Mouse (Mus musculus) hindbrain, embryonic 16.5 days (tissue): ENCODE data around the gene Lrrk2. TPM values are rescaled to one million over a fixed set of nuclear protein-coding genes. Genes with fewer than 3 reads are reported as not detected.
"Not testable (repeated sequence)": the region's sequence is repeated elsewhere in the genome, so short reads cannot be mapped to it uniquely, and the experiment has no call there.

Experiments
- ATAC-seq: fragments of 200-750 bp; cut with Nextera tagmentation; 2 replicates; pipeline ENCODE4 v1.8.0; 2017; ENCODE audit warnings: moderate TSS enrichment, moderate library complexity
- H3K27ac ChIP-seq: fragments of 300-500 bp; sonication (generic); 2 replicates; pipeline ENCODE4 v1.5.1; 2014; ENCODE audit warnings: low read depth, mild to moderate bottlenecking, control low read depth, low read length, moderate library complexity
- H3K27me3 ChIP-seq: fragments of 300-500 bp; sonication (generic); replicated peaks from 2 replicates; pipeline ENCODE4 v1.6.1; 2014; ENCODE audit warnings: low read length; ENCODE audit not compliant: control insufficient read depth, insufficient read depth
- H3K36me3 ChIP-seq: fragments of 300-500 bp; sonication (generic); 2 replicates; pipeline ENCODE4 v1.6.1; 2014; ENCODE audit warnings: mild to moderate bottlenecking, low read length, moderate library complexity, mixed read lengths; ENCODE audit not compliant: control insufficient read depth, insufficient read depth
- H3K4me1 ChIP-seq: fragments of 300-500 bp; sonication (generic); 2 replicates; pipeline ENCODE4 v1.6.1; 2014; ENCODE audit warnings: low read depth, low read length; ENCODE audit not compliant: control insufficient read depth, insufficient read depth
- H3K4me2 ChIP-seq: fragments of 300-500 bp; sonication (generic); 2 replicates; pipeline ENCODE4 v1.6.1; 2014; ENCODE audit warnings: mild to moderate bottlenecking, low read length, control low read depth, moderate library complexity
- H3K4me3 ChIP-seq: fragments of 300-500 bp; sonication (generic); 2 replicates; pipeline ENCODE4 v1.5.1; 2014; ENCODE audit warnings: mild to moderate bottlenecking, low read length, control low read depth, moderate library complexity
- H3K9ac ChIP-seq: fragments of 300-500 bp; sonication (generic); 2 replicates; pipeline ENCODE4 v1.6.1; 2014; ENCODE audit warnings: low read depth, mild to moderate bottlenecking, control low read depth, low read length, moderate library complexity
- H3K9me3 ChIP-seq: fragments of 300-500 bp; sonication (generic); 2 replicates; pipeline ENCODE4 v1.6.1; 2014; ENCODE audit warnings: mild to moderate bottlenecking, low read length, moderate library complexity; ENCODE audit not compliant: control insufficient read depth
- WGBS: fragments of 180-500 bp; shearing (Covaris S2); extraction: QIAGEN DNeasy Blood & Tissue Kit; methylation state at CpG from one replicate; pipeline ENCODE4 v1.1.7; 2014; 5-methylcytosine and 5-hydroxymethylcytosine counted together
- polyA plus RNA-seq: library from polyadenylated mRNA; unstranded; fragments of >200 nt; fragmentation: Nextera tagmentation; extraction: Ambion mirVana; gene quantifications from 2 replicates; pipeline ENCODE4 v1.2.1, GENCODE M21; 2015

The Lrrk2 gene
- polyA plus RNA-seq, 1 experiment from 2014 or later, result 2.4 TPM

GRCm38 (mm10) chr15:91754546-91754945, 81.6 kb downstream of the Lrrk2 start:
- 28% methylated on average over 3 of the region's 3 CpGs for WGBS
- H3K9ac ChIP-seq, result no peak overlapping the region
- no peaks in the 10 kb centered on the region for H3K36me3 ChIP-seq
- H3K4me3 ChIP-seq, result no peak overlapping the region
- H3K27ac ChIP-seq, result no peak overlapping the region
- H3K9me3 ChIP-seq, result no peaks in the 10 kb centered on the region
- H3K4me2 ChIP-seq, result peak overlapping the region; percentile 32
- ATAC-seq, result no peak
- no peaks in the 10 kb centered on the region for H3K27me3 ChIP-seq
- no peaks in the 10 kb centered on the region for H3K4me1 ChIP-seq

- Histone ChIP-seq H3K27ac (no peak overlapping the region), H3K4me1 (no peaks in the 10 kb centered on the region), H3K27me3 (no peaks in the 10 kb centered on the region), H3K9ac (no peak overlapping the region), H3K36me3 (no peaks in the 10 kb centered on the region), H3K9me3 (no peaks in the 10 kb centered on the region), H3K4me3 (no peak overlapping the region), H3K4me2 (no peak overlapping the region)
- ATAC-seq, result no peak
- 85% methylated on average over 16 of the region's 16 CpGs for WGBS
Measured at GRCm38 (mm10) chr15:91755756-91756155, 82.8 kb downstream of the Lrrk2 start.

- ATAC-seq, result no peak
- no peak overlapping the region for H3K4me3 ChIP-seq
- H3K27me3 ChIP-seq, result no peaks in the 10 kb centered on the region
- 38% methylated on average over 4 of the region's 4 CpGs for WGBS
- H3K4me2 ChIP-seq, result no peak overlapping the region
- no peak overlapping the region for H3K27ac ChIP-seq
- H3K4me1 ChIP-seq, result no peaks in the 10 kb centered on the region
- H3K9ac ChIP-seq, result no peak overlapping the region
- H3K9me3 ChIP-seq, result no peaks in the 10 kb centered on the region
- no peaks in the 10 kb centered on the region for H3K36me3 ChIP-seq
Measured at GRCm38 (mm10) chr15:91772041-91772440, 99.1 kb downstream of the Lrrk2 start.

- no peaks in the 10 kb centered on the region for H3K9me3 ChIP-seq
- no peak overlapping the region for H3K4me2 ChIP-seq
- H3K9ac ChIP-seq, result no peak overlapping the region
- 92% methylated on average over 9 of the region's 9 CpGs for WGBS
- H3K27me3 ChIP-seq, result no peaks in the 10 kb centered on the region
- H3K27ac ChIP-seq, result no peak overlapping the region
- no peak overlapping the region for H3K4me3 ChIP-seq
- ATAC-seq, result no peak
- no peaks in the 10 kb centered on the region for H3K36me3 ChIP-seq
- no peaks in the 10 kb centered on the region for H3K4me1 ChIP-seq
Measured at GRCm38 (mm10) chr15:91779166-91779565, 106.2 kb downstream of the Lrrk2 start.

- Histone ChIP-seq H3K9me3 (no peaks in the 10 kb centered on the region), H3K4me1 (no peaks in the 10 kb centered on the region), H3K27ac (no peak overlapping the region), H3K4me2 (no peak overlapping the region), H3K27me3 (no peaks in the 10 kb centered on the region), H3K9ac (no peak overlapping the region), H3K36me3 (no peaks in the 10 kb centered on the region), H3K4me3 (no peak overlapping the region)
- no peak for ATAC-seq
- 29% methylated on average over 6 of the region's 6 CpGs for WGBS
Measured at GRCm38 (mm10) chr15:91781172-91781571, 108.2 kb downstream of the Lrrk2 start.

GRCm38 (mm10) chr15:91788338-91788737, 115.4 kb downstream of the Lrrk2 start:
- H3K9ac ChIP-seq, result no peak overlapping the region
- no peak overlapping the region for H3K27ac ChIP-seq
- H3K4me2 ChIP-seq, result no peak overlapping the region
- no peaks in the 10 kb centered on the region for H3K36me3 ChIP-seq
- H3K27me3 ChIP-seq, result no peaks in the 10 kb centered on the region
- 97% methylated on average over 11 of the region's 11 CpGs for WGBS
- ATAC-seq, result no peak
- no peak overlapping the region for H3K4me3 ChIP-seq
- no peaks in the 10 kb centered on the region for H3K9me3 ChIP-seq
- no peaks in the 10 kb centered on the region for H3K4me1 ChIP-seq

GRCm38 (mm10) chr15:91806463-91806862, 133.5 kb downstream of the Lrrk2 start:
- Histone ChIP-seq H3K9me3 (no peaks in the 10 kb centered on the region), H3K9ac (no peak overlapping the region), H3K4me2 (no peak overlapping the region), H3K4me1 (no peaks in the 10 kb centered on the region), H3K36me3 (no peaks in the 10 kb centered on the region), H3K27me3 (no peaks in the 10 kb centered on the region), H3K4me3 (no peak overlapping the region), H3K27ac (no peak overlapping the region)
- ATAC-seq, result no peak
- 76% methylated on average over 4 of the region's 4 CpGs for WGBS

- Histone ChIP-seq H3K27me3 (no peaks in the 10 kb centered on the region), H3K9me3 (no peaks in the 10 kb centered on the region), H3K4me1 (no peaks in the 10 kb centered on the region), H3K4me2 (no peak overlapping the region), H3K27ac (no peak overlapping the region), H3K9ac (no peak overlapping the region), H3K36me3 (no peaks in the 10 kb centered on the region), H3K4me3 (no peak overlapping the region)
- ATAC-seq, result no peak
- WGBS, result 70% methylated on average over 6 of the region's 6 CpGs
Measured at GRCm38 (mm10) chr15:91835319-91835718, 162.3 kb downstream of the Lrrk2 start.

- no peaks in the 10 kb centered on the region for H3K27me3 ChIP-seq
- no peaks in the 10 kb centered on the region for H3K4me1 ChIP-seq
- WGBS, result 89% methylated on average over 7 of the region's 7 CpGs
- no peak within 1 kb of the TSS for H3K9ac ChIP-seq
- H3K4me2 ChIP-seq, result no peak within 1 kb of the TSS
- H3K9me3 ChIP-seq, result no peaks in the 10 kb centered on the region
- H3K27ac ChIP-seq, result no peak within 1 kb of the TSS
- no peak within 1 kb of the TSS for H3K4me3 ChIP-seq
- no peaks in the 10 kb centered on the region for H3K36me3 ChIP-seq
- ATAC-seq, result no peak
Measured at GRCm38 (mm10) chr15:91837965-91838364, 165.0 kb downstream of the Lrrk2 start, which contains the start of gene Smgc. TSS of gene Smgc (plus strand) at chr15:91838265.

GRCm38 (mm10) chr15:91864130-91864529, 191.2 kb downstream of the Lrrk2 start:
- not testable (repeated sequence) for H3K4me2 ChIP-seq, H3K27me3 ChIP-seq, H3K4me1 ChIP-seq, H3K4me3 ChIP-seq, H3K27ac ChIP-seq, H3K9me3 ChIP-seq, ATAC-seq, H3K9ac ChIP-seq, H3K36me3 ChIP-seq
- WGBS, result 22% methylated on average over 5 of the region's 5 CpGs
